Mouse (Mus musculus): ENCODE results near the gene Gm4491.

- TF ChIP-seq POLR2A (IDR thresholded peaks at IDR 0.05; ENCODE audit: borderline replicate concordance, low read depth, low read length) = no peak
- TF ChIP-seq CTCF (IDR thresholded peaks at IDR 0.05; ENCODE audit: low read depth, low read length) = no peak
Observed at GRCm38 (mm10) chr14:57109194-57109593, 6.5 kb downstream of the Gm4491 start.

Measured in bone marrow macrophage, adult 2 months (primary cell).